Mouse (Mus musculus) gastrocnemius, adult 8-10 months (tissue): ENCODE measurements around the gene 1600012H06Rik. TPM values are rescaled to one million over a fixed set of nuclear protein-coding genes. Genes with fewer than 3 reads are reported as not detected.
A peak's percentile ranks its signal among the peaks of the same experiment; 100 is the strongest.
"Not testable (repeated sequence)": the region's sequence is repeated elsewhere in the genome, so short reads cannot be mapped to it uniquely, and the experiment has no call there.

ENCODE experiments used
- DNase-seq, 2 experiments: peaks; one replicate each; pipeline ENCODE4 v3.0.0; 2022; ENCODE audit warnings: low spot score in 2 of 2
- total RNA-seq, 4 experiments: library from RNA; stranded (reverse); gene quantifications; 2 replicates each; pipeline ENCODE4 v1.2.4; 2022

The 1600012H06Rik gene
- total RNA-seq, 4 experiments from 2014 or later: 7.3 to 10.4 (median 8.2) TPM

DNA sequence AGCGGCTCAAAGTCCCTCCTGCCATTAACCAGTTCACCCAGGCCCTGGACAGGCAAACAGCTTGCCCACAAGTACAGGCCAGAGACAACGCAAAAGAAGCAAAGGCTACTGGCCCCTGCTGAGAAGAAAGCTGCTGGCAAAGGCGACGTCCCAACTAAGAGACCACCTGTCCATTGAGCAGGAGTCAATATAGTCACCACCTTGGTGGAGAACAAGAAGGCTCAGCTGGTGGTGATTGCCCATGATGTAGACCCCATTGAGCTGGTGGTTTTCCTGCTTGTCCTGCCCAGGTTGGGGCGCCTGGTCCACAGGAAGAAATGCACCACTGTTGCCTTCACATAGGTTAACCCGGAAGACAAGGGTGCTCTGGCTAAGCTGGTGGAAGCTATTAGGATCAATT is 803 bp upstream of the 1600012H06Rik start:
- DNase-seq: not testable (repeated sequence)

- no peak for DNase-seq
Measured at GRCm38 (mm10) chr17:14943729-14944059, 710 bp downstream of the 1600012H06Rik start.

GRCm38 (mm10) chr17:14944551-14944950 is 1.6 kb downstream of the 1600012H06Rik start:
- DNase-seq: no peak

DNA sequence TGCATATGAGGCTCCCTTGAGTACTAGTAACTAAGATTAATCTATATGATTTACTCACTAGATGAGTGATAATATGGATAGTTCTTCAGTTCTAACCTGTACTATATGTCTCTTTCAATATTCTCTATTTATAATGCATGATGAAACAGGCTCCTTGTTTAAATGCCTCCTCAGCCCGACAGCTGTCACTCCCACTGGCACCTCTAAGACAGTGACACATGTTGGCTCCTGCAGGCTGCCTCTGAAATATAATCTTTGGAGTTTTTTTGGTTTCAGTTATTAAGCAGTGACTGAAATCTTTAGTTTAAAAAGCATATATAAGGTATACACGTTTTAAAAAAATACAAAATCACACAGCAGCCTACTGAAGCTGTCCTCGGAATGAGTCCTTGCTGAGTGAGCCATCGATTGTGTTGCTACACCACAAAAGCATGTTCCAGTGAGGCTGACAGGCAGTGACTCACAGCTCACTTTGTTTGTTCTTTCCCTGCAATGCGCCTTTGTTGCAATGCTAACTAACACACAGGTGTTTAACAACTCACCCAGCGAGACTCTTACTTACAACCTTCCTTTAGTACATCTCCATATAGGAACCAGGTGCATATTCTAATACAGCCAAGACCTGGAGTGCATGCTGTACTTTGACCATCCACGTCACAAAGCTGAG is 6.3 kb downstream of the 1600012H06Rik start:
- no peak for DNase-seq

- no peak for DNase-seq
Measured at GRCm38 (mm10) chr17:14953452-14953851, 10.5 kb downstream of the 1600012H06Rik start.

DNA sequence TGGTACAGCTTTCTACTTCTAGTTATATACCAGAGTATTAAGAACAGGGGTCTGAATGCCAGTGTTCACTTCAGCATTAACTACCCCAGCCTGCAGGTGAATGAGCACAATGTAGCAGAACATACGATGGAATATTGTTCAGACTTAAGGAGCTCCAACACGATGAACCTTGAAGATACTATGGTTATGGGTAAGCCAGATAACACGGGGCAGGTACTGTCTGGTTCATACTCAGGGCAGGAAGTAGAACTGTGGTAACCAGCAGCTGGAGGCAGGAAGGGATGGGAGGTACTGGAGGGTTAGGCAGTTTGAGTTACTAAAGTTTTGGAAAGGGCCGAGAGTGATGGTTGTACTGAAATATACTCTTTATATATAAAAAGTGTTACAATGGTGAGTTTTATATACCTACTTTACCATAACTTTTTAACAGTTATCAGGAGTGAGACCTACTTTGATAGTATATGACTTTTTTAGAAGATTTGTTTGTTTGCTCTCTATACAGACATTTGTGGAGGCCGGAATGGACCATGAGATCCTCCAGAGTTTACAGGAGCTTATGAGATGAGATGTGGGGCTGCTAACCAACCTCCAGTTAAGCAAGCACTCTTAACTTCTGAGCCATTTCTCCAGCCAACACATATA is 15.8 kb downstream of the 1600012H06Rik start:
- DNase-seq: no peak

- no peak for DNase-seq
Measured at GRCm38 (mm10) chr17:14959979-14960378, 17.0 kb downstream of the 1600012H06Rik start.

DNA sequence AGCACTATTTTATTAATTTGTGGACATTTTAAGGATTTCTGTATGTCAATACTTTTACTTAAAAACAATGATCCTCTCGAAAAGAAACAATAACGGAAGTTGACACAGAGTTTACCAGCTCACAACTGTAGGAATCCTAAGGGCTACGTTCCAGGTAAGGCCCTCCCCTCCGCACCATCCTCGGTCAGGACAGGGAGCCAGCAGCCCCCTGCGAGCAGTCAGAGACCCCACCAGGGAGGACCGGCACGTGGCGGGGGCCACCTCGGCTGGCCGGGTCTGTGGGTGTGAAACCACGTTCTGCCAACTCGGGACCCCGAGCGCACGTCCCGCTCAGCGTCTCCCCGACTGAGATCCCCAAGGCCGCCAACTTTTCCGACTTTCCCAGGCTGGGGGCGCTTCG is 17.5 kb downstream of the 1600012H06Rik start:
- no peak for DNase-seq

DNA sequence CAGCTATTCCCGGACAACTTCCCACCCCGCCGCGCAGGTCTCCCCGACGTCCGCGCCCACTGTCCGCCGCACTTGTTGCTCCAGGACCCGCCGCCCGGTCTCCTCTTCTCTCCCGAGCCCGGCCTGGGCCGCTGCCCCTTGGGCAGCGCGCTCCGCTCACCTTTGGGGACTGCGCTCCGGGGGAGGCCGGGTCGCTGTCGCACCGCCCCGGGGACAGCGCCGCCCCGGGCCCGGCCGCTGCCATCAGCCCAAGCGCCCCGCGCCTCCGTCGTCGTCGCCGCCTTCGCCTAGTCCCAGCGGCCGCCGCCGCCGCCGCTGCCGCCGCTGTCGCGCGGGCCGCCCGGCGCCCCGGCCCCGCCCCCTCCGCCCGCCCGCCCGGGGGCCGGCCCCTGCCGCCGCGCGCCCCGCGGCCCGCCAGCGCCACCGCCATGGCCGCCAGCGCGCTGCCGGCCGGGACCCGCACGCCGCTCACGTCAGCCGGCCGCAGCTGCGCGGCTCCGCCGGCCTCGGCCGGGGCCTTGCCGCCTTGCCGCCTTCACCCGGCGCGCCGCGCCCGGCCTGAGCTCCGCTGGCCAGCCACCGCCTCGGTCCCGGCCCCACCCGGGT is 18.1 kb downstream of the 1600012H06Rik start, which contains the start of gene Phf10:
Phf10 (minus strand) TSS at position 323 of the 606 bp plus-strand sequence.
- peak in 1 of 2 experiments; percentile 10 for DNase-seq

GRCm38 (mm10) chr17:14961557-14962154 is 18.7 kb downstream of the 1600012H06Rik start:
- not testable (repeated sequence) for DNase-seq

DNA sequence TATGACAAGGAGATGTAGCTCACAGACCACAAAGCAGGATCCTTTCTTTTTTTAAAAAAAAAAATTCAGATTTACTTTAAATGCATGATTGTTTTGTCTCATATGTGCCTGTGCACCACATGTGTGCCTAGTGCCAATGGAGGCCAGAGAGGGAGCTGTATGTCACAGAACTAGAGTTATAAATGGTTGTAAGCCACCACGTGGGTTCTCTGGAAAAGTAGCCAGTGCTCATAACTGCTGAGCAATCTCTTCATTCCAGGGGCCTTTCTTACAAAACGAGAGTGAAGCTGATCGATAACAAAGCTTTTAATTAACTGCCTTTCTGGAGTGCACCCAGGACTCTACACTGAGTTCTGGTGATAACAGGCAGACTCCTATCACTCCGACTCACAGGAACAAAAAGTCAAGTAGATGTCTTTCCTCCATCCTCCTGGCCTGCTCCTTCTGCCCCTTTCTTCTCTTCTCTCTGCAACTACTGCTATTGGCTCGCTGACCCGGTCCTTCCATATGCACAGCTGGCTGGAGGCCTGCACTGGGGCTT is 25.5 kb downstream of the 1600012H06Rik start:
- not testable (repeated sequence) for DNase-seq

DNA sequence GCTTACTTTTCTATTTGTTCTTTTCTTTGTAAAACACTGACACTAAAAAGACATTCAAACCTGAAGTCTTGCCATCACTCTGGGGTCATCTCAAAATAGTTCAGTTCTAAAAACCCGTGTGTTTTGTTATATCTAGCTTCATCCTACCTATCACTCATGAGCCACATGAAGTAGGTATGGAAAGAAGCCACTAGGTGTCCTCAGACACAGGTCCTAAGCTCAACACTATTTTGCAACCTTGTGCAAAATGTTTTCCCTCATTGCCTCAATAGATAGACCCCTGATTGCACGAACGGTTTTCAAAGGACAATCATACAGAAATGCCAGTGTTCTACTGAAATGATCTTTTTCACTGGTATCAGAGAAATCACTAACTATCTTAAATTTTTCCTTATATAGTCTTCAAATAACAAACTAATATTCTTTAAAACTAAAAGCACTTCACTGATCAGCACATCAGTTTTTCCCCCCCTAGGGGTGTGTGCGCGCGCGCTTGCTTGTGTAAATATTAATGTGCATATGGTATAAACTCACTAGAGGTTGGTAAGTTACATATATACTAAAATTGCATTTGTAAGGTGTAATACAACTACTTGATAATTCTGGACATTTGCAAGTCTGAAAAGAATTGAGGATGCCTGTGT is 34.9 kb downstream of the 1600012H06Rik start:
- DNase-seq: not testable (repeated sequence)

- DNase-seq: not testable (repeated sequence)
Measured at GRCm38 (mm10) chr17:14978362-14979038, 35.5 kb downstream of the 1600012H06Rik start, which contains the start of the genes 9030025P20Rik and Gm3417. Gene 9030025P20Rik, plus strand, starts transcription at chr17:14978468. Gene Gm3417, minus strand, starts transcription at chr17:14978790.

DNA sequence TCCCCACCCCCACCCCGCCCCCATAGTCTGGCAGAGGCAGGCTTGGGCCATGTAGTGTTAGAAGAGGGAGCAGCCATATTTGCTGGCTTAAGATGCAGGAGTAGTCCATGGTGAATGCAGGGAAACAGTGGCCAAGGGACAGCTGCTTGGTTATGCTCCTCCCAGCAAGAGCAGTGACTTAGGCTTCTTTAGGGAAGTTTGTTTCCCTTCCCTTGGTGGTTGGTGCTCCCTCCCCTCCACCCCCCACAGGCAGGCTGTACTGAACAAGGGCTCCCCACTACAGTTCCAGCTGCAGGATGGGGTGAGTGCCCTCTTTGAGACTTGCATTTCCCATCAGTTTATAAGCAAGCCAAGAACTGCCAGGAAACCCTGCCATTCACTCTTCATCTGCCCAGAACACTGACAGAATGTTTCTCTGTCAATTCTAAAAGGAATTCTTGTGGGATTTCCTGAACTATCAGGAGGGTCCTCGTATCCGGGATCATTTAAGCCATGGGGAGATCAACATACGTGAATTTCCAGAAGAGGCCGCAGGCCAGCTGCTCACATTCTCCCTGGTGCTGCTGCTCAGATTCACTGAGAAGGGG is 47.2 kb downstream of the 1600012H06Rik start:
- DNase-seq: not testable (repeated sequence)

- not testable (repeated sequence) for DNase-seq
Measured at GRCm38 (mm10) chr17:14992522-14993138, 49.6 kb downstream of the 1600012H06Rik start.

GRCm38 (mm10) chr17:14993139-14993832 is 50.3 kb downstream of the 1600012H06Rik start:
- DNase-seq: not testable (repeated sequence)

GRCm38 (mm10) chr17:14994140-14994539 is 51.2 kb downstream of the 1600012H06Rik start:
- not testable (repeated sequence) for DNase-seq

GRCm38 (mm10) chr17:15000047-15000446 is 57.1 kb downstream of the 1600012H06Rik start:
- not testable (repeated sequence) for DNase-seq

- DNase-seq: not testable (repeated sequence)
Measured at GRCm38 (mm10) chr17:15009088-15009487, 66.1 kb downstream of the 1600012H06Rik start.
